Mouse (Mus musculus) limb, embryonic 14.5 days (tissue): Measurements from ENCODE around the gene Eif4e1b. TPM values are rescaled to one million over a fixed set of nuclear protein-coding genes. Genes with fewer than 3 reads are reported as not detected.

Experiments used
- ATAC-seq: fragments of 200-750 bp; cut with Nextera tagmentation; 2 replicates; pipeline ENCODE4 v1.8.0; 2017; ENCODE audit warnings: low read depth, moderate number of reproducible peaks, moderate TSS enrichment; ENCODE audit not compliant: low FRiP score
- DNase-seq: peaks from one replicate; pipeline ENCODE4 v3.0.0-alpha.2; 2015; ENCODE audit warnings: low spot score
- H3K27ac ChIP-seq: fragments of 300-500 bp; sonication (generic); replicated peaks from 2 replicates; pipeline ENCODE4 v1.5.1; 2014; ENCODE audit warnings: low read depth, mild to moderate bottlenecking, low read length, moderate library complexity, mixed read lengths
- H3K27me3 ChIP-seq: fragments of 300-500 bp; sonication (generic); 2 replicates; pipeline ENCODE4 v1.6.1; 2014; ENCODE audit warnings: low read length, mixed read lengths; ENCODE audit not compliant: control insufficient read depth, insufficient read depth
- H3K36me3 ChIP-seq: fragments of 300-500 bp; sonication (generic); 2 replicates; pipeline ENCODE4 v1.6.1; 2014; ENCODE audit warnings: mild to moderate bottlenecking, low read length, moderate library complexity, mixed read lengths; ENCODE audit not compliant: control insufficient read depth, insufficient read depth
- H3K4me1 ChIP-seq: fragments of 300-500 bp; sonication (generic); 2 replicates; pipeline ENCODE4 v1.6.1; 2014; ENCODE audit warnings: antibody characterized with exemption, low read length, mixed read lengths; ENCODE audit not compliant: control insufficient read depth, insufficient read depth
- H3K4me2 ChIP-seq: fragments of 300-500 bp; sonication (generic); replicated peaks from 2 replicates; pipeline ENCODE4 v1.6.1; 2014; ENCODE audit warnings: low read depth, mild to moderate bottlenecking, low read length, moderate library complexity; ENCODE audit not compliant: severe bottlenecking
- H3K4me3 ChIP-seq: fragments of 300-500 bp; sonication (generic); replicated peaks from 2 replicates; pipeline ENCODE4 v1.5.1; 2014; ENCODE audit warnings: low read length
- H3K9ac ChIP-seq: fragments of 300-500 bp; sonication (generic); 2 replicates; pipeline ENCODE4 v1.6.1; 2014; ENCODE audit warnings: mild to moderate bottlenecking, low read depth, low read length, moderate library complexity; ENCODE audit not compliant: severe bottlenecking
- H3K9me3 ChIP-seq: fragments of 300-500 bp; sonication (generic); 2 replicates; pipeline ENCODE4 v1.6.1; 2016; ENCODE audit warnings: low read length; ENCODE audit not compliant: control insufficient read depth
- POLR2A ChIP-seq: fragments of 200-500 bp; IDR thresholded peaks from 2 replicates; pipeline ENCODE4 v1.8.0; 2012; ENCODE audit warnings: inconsistent platforms, mild to moderate bottlenecking, moderate library complexity, borderline replicate concordance; ENCODE audit not compliant: insufficient read depth, insufficient read length; ENCODE audit errors: extremely low read depth
- WGBS: fragments of 180-500 bp; shearing (Covaris S2); extraction: QIAGEN DNeasy Blood & Tissue Kit; methylation state at CpG from one replicate; pipeline ENCODE4 v1.1.7; 2014; 5-methylcytosine and 5-hydroxymethylcytosine counted together
- polyA plus RNA-seq, 2 experiments: library from polyadenylated mRNA; depleted of rRNA in 1 of 2; stranded (reverse) in 1 of 2; unstranded in 1 of 2; fragments of >200 nt; fragmentation: Nextera tagmentation in 1 of 2; extraction: Ambion mirVana in 1 of 2; gene quantifications; 2 replicates each; pipeline versions ENCODE4 v1.2.1 to v1.2.3; 2012 to 2014

The Eif4e1b gene
- polyA plus RNA-seq, 2 experiments, result not detected

GRCm38 (mm10) chr13:54805134-54805838 lies 21.5 kb downstream of the Eif4e1b start:
- no peaks in the 10 kb centered on the region for H3K36me3 ChIP-seq
- H3K9me3 ChIP-seq, result no peaks in the 10 kb centered on the region
- H3K9ac ChIP-seq, result no peak overlapping the region
- DNase-seq (no peak), ATAC-seq (no peak)
- TF ChIP-seq POLR2A, result no peak
- WGBS, result 43% methylated on average over 21 of the region's 21 CpGs
- H3K4me2 ChIP-seq, result no peak overlapping the region
- H3K27ac ChIP-seq, result no peak overlapping the region
- no peaks in the 10 kb centered on the region for H3K4me1 ChIP-seq
- no peak overlapping the region for H3K4me3 ChIP-seq
- H3K27me3 ChIP-seq, result no peaks in the 10 kb centered on the region

GRCm38 (mm10) chr13:54806434-54806976 lies 22.7 kb downstream of the Eif4e1b start:
- Histone ChIP-seq H3K9ac (no peak overlapping the region), H3K4me2 (no peak overlapping the region), H3K4me1 (no peaks in the 10 kb centered on the region), H3K27ac (no peak overlapping the region), H3K36me3 (no peaks in the 10 kb centered on the region), H3K9me3 (no peaks in the 10 kb centered on the region), H3K4me3 (no peak overlapping the region), H3K27me3 (no peaks in the 10 kb centered on the region)
- whole genome bisulfite sequencing, result 25% methylated on average over 13 of the region's 13 CpGs
- DNase-seq (no peak), ATAC-seq (no peak)
- no peak for TF ChIP-seq POLR2A

- no peak for DNase-seq
- Histone ChIP-seq H3K4me3 (no peak overlapping the region), H3K27ac (no peak overlapping the region), H3K4me1 (no peaks in the 10 kb centered on the region), H3K4me2 (no peak overlapping the region), H3K36me3 (no peaks in the 10 kb centered on the region), H3K27me3 (no peaks in the 10 kb centered on the region), H3K9ac (no peak overlapping the region), H3K9me3 (no peaks in the 10 kb centered on the region)
- ATAC-seq, result no peak
- no peak for TF ChIP-seq POLR2A
- WGBS, result 34% methylated on average over 12 of the region's 12 CpGs
These were observed 24.3 kb downstream of the Eif4e1b start for GRCm38 (mm10) chr13:54808067-54808466.

GRCm38 (mm10) chr13:54811476-54811875 lies 27.7 kb downstream of the Eif4e1b start:
- no peak for TF ChIP-seq POLR2A
- no peak for ATAC-seq
- no peak overlapping the region for H3K27ac ChIP-seq
- no peak overlapping the region for H3K4me2 ChIP-seq
- H3K9ac ChIP-seq, result no peak overlapping the region
- no peak for DNase-seq
- H3K36me3 ChIP-seq, result no peaks in the 10 kb centered on the region
- H3K4me3 ChIP-seq, result no peak overlapping the region
- no peaks in the 10 kb centered on the region for H3K4me1 ChIP-seq
- WGBS, result 20% methylated on average over 7 of the region's 7 CpGs
- H3K9me3 ChIP-seq, result no peaks in the 10 kb centered on the region
- H3K27me3 ChIP-seq, result no peaks in the 10 kb centered on the region

DNA sequence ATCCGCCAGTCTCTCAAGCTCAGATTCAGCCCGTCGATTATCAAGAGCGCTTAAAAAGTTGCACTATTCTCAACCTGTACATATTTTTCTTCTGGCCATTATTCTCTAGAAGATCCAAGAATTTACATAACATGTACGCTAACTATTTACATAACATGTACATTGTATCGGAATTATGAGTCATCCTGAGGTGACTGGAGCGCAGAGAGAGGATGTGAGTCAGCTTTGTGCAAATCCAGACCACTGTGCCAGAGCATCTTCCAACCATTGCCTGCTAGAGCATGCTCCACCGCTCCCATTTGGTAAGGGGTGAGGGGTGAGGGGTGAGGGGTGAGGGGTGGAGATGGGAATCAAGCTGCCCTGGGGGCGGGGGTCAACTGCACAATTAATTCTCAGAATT lies 29.6 kb downstream of the Eif4e1b start:
- Histone ChIP-seq H3K36me3 (no peaks in the 10 kb centered on the region), H3K27ac (no peak overlapping the region), H3K4me3 (no peak overlapping the region), H3K27me3 (no peaks in the 10 kb centered on the region), H3K9me3 (no peaks in the 10 kb centered on the region), H3K4me1 (no peaks in the 10 kb centered on the region), H3K4me2 (no peak overlapping the region), H3K9ac (no peak overlapping the region)
- ATAC-seq, result no peak
- WGBS, result 95% methylated on average over 9 of the region's 9 CpGs
- DNase-seq, result no peak
- TF ChIP-seq POLR2A, result no peak
